Mouse (Mus musculus): Measurements from ENCODE around the gene Rnase4. TPM values are rescaled to one million over a fixed set of nuclear protein-coding genes. Genes with fewer than 3 reads are reported as not detected.

The Rnase4 gene
- polyA plus RNA-seq, 1 experiment from 2014 or later, result 443 TPM

GRCm38 (mm10) chr14:51079180-51079579, 11.7 kb upstream of the Rnase4 start:
- no peaks in the 10 kb centered on the region for H3K9me3 ChIP-seq (ENCODE audit: low read length)
- TF ChIP-seq EP300 (IDR thresholded peaks at IDR 0.05), result no peak
- no peak for TF ChIP-seq CTCF (IDR thresholded peaks at IDR 0.05)
- DNase-seq (ENCODE audit: low spot score), result no peak
- 83% methylated on average over 1 of the region's 1 CpGs for WGBS
- H3K27me3 ChIP-seq (replicated peaks; ENCODE audit: insufficient read depth, low read length), result no peaks in the 10 kb centered on the region
- H3K27ac ChIP-seq (ENCODE audit: low read length), result no peak overlapping the region
- no peak overlapping the region for H3K4me2 ChIP-seq (replicated peaks; ENCODE audit: low read depth, low read length)
- no peak overlapping the region for H3K4me3 ChIP-seq (ENCODE audit: low read depth, low read length)
- H3K9ac ChIP-seq (replicated peaks; ENCODE audit: low read depth), result no peak overlapping the region
- no peaks in the 10 kb centered on the region; the same call in 1 of the 2 replicates for H3K4me1 ChIP-seq (ENCODE audit: insufficient read depth, low read depth, low read length)
- no peaks in the 10 kb centered on the region for H3K36me3 ChIP-seq (ENCODE audit: insufficient read depth, low read length)
- ATAC-seq, result no peak

GRCm38 (mm10) chr14:51081035-51081434, 9.8 kb upstream of the Rnase4 start:
- DNase-seq (ENCODE audit: low spot score) (no peak), ATAC-seq (no peak)
- Histone ChIP-seq H3K4me1 (ENCODE audit: insufficient read depth, low read depth, low read length) (no peaks in the 10 kb centered on the region; the same call in 1 of the 2 replicates), H3K4me3 (ENCODE audit: low read depth, low read length) (no peak overlapping the region), H3K27me3 (replicated peaks; ENCODE audit: insufficient read depth, low read length) (no peaks in the 10 kb centered on the region), H3K9me3 (ENCODE audit: low read length) (no peaks in the 10 kb centered on the region), H3K36me3 (ENCODE audit: insufficient read depth, low read length) (no peaks in the 10 kb centered on the region), H3K27ac (ENCODE audit: low read length) (no peak overlapping the region), H3K4me2 (replicated peaks; ENCODE audit: low read depth, low read length) (no peak overlapping the region), H3K9ac (replicated peaks; ENCODE audit: low read depth) (no peak overlapping the region)
- TF ChIP-seq EP300 (IDR thresholded peaks at IDR 0.05) (no peak), CTCF (IDR thresholded peaks at IDR 0.05) (no peak)
- 86% methylated on average over 2 of the region's 2 CpGs for WGBS

- H3K4me2 ChIP-seq (replicated peaks; ENCODE audit: low read depth, low read length), result peak overlapping the region; percentile 69
- peak; percentile 65 for ATAC-seq
- H3K36me3 ChIP-seq (ENCODE audit: insufficient read depth, low read length), result no peaks in the 10 kb centered on the region
- peak overlapping the region; percentile 23; the same call in 1 of the 2 replicates for H3K9ac ChIP-seq (replicated peaks; ENCODE audit: low read depth)
- peak overlapping the region; percentile 46 for H3K4me3 ChIP-seq (ENCODE audit: low read depth, low read length)
- WGBS, result 3% methylated on average over 38 of the region's 40 CpGs
- no peak for TF ChIP-seq CTCF (IDR thresholded peaks at IDR 0.05)
- TF ChIP-seq EP300 (IDR thresholded peaks at IDR 0.05), result no peak
- H3K9me3 ChIP-seq (ENCODE audit: low read length), result no peaks in the 10 kb centered on the region
- DNase-seq (ENCODE audit: low spot score), result peak; percentile 67
- H3K27me3 ChIP-seq (replicated peaks; ENCODE audit: insufficient read depth, low read length), result no peaks in the 10 kb centered on the region
- H3K27ac ChIP-seq (ENCODE audit: low read length), result no peak overlapping the region
- H3K4me1 ChIP-seq (ENCODE audit: insufficient read depth, low read depth, low read length), result no peaks in the 10 kb centered on the region; the same call in 1 of the 2 replicates
Observed at GRCm38 (mm10) chr14:51082599-51083581, 8.0 kb upstream of the Rnase4 start.

- no peak overlapping the region for H3K9ac ChIP-seq (replicated peaks; ENCODE audit: low read depth)
- H3K27me3 ChIP-seq (replicated peaks; ENCODE audit: insufficient read depth, low read length), result no peaks in the 10 kb centered on the region
- TF ChIP-seq EP300 (IDR thresholded peaks at IDR 0.05) (no peak), CTCF (IDR thresholded peaks at IDR 0.05) (no peak)
- H3K4me2 ChIP-seq (replicated peaks; ENCODE audit: low read depth, low read length), result peak overlapping the region; percentile 69
- DNase-seq (ENCODE audit: low spot score) (no peak), ATAC-seq (no peak)
- no peak overlapping the region for H3K4me3 ChIP-seq (ENCODE audit: low read depth, low read length)
- H3K27ac ChIP-seq (ENCODE audit: low read length), result no peak overlapping the region
- 12% methylated on average over 7 of the region's 7 CpGs for WGBS
- H3K4me1 ChIP-seq (ENCODE audit: insufficient read depth, low read depth, low read length), result no peaks in the 10 kb centered on the region; the same call in 1 of the 2 replicates
- H3K9me3 ChIP-seq (ENCODE audit: low read length), result no peaks in the 10 kb centered on the region
- no peaks in the 10 kb centered on the region for H3K36me3 ChIP-seq (ENCODE audit: insufficient read depth, low read length)
Observed at GRCm38 (mm10) chr14:51083805-51084204, 7.1 kb upstream of the Rnase4 start.

GRCm38 (mm10) chr14:51085086-51085485, 5.8 kb upstream of the Rnase4 start:
- Histone ChIP-seq H3K36me3 (ENCODE audit: insufficient read depth, low read length) (no peaks in the 10 kb centered on the region), H3K9ac (replicated peaks; ENCODE audit: low read depth) (no peak overlapping the region), H3K4me1 (ENCODE audit: insufficient read depth, low read depth, low read length) (no peaks in the 10 kb centered on the region; the same call in 1 of the 2 replicates), H3K9me3 (ENCODE audit: low read length) (no peaks in the 10 kb centered on the region), H3K27me3 (replicated peaks; ENCODE audit: insufficient read depth, low read length) (no peaks in the 10 kb centered on the region), H3K27ac (ENCODE audit: low read length) (no peak overlapping the region), H3K4me2 (replicated peaks; ENCODE audit: low read depth, low read length) (no peak overlapping the region), H3K4me3 (ENCODE audit: low read depth, low read length) (no peak overlapping the region)
- TF ChIP-seq EP300 (IDR thresholded peaks at IDR 0.05), result no peak
- no peak for TF ChIP-seq CTCF (IDR thresholded peaks at IDR 0.05)
- ATAC-seq (no peak), DNase-seq (ENCODE audit: low spot score) (no peak)
- 84% methylated on average over 2 of the region's 2 CpGs for WGBS

GRCm38 (mm10) chr14:51085911-51086310, 5.0 kb upstream of the Rnase4 start:
- TF ChIP-seq EP300 (IDR thresholded peaks at IDR 0.05) (no peak), CTCF (IDR thresholded peaks at IDR 0.05) (no peak)
- H3K27me3 ChIP-seq (replicated peaks; ENCODE audit: insufficient read depth, low read length), result no peaks in the 10 kb centered on the region
- no peak overlapping the region for H3K4me2 ChIP-seq (replicated peaks; ENCODE audit: low read depth, low read length)
- H3K27ac ChIP-seq (ENCODE audit: low read length), result no peak overlapping the region
- no peaks in the 10 kb centered on the region for H3K9me3 ChIP-seq (ENCODE audit: low read length)
- H3K36me3 ChIP-seq (ENCODE audit: insufficient read depth, low read length), result no peaks in the 10 kb centered on the region
- no peak overlapping the region for H3K4me3 ChIP-seq (ENCODE audit: low read depth, low read length)
- H3K9ac ChIP-seq (replicated peaks; ENCODE audit: low read depth), result no peak overlapping the region
- ATAC-seq (no peak), DNase-seq (ENCODE audit: low spot score) (no peak)
- no peaks in the 10 kb centered on the region; the same call in 1 of the 2 replicates for H3K4me1 ChIP-seq (ENCODE audit: insufficient read depth, low read depth, low read length)
- 80% methylated on average over 4 of the region's 4 CpGs for WGBS
